Mouse (Mus musculus) stomach, postnatal 0 days (tissue): ENCODE measurements around the gene Lmntd1. TPM values are rescaled to one million over a fixed set of nuclear protein-coding genes. Genes with fewer than 3 reads are reported as not detected.

Experiments
- ATAC-seq: fragments of 200-750 bp; cut with Nextera tagmentation; 2 replicates; pipeline ENCODE4 v1.8.0; 2017; ENCODE audit not compliant: low FRiP score, low TSS enrichment
- DNase-seq: peaks from one replicate; pipeline ENCODE4 v3.0.0-alpha.2; 2016; ENCODE audit warnings: low spot score
- H3K27ac ChIP-seq: fragments of 300-500 bp; sonication (generic); replicated peaks from 2 replicates; pipeline ENCODE4 v1.5.1; 2014; ENCODE audit warnings: mild to moderate bottlenecking, control low read depth
- H3K27me3 ChIP-seq: fragments of 300-500 bp; sonication (generic); 2 replicates; pipeline ENCODE4 v1.6.1; 2014; ENCODE audit warnings: low read length; ENCODE audit not compliant: control insufficient read depth, insufficient read depth
- H3K36me3 ChIP-seq: fragments of 300-500 bp; sonication (generic); 2 replicates; pipeline ENCODE4 v1.6.1; 2014; ENCODE audit warnings: low read length, mixed read lengths; ENCODE audit not compliant: control insufficient read depth, insufficient read depth
- H3K4me1 ChIP-seq: fragments of 300-500 bp; sonication (generic); replicated peaks from 2 replicates; pipeline ENCODE4 v1.6.1; 2014; ENCODE audit warnings: antibody characterized with exemption; ENCODE audit not compliant: control insufficient read depth, insufficient read depth
- H3K4me2 ChIP-seq: fragments of 300-500 bp; sonication (generic); replicated peaks from 2 replicates; pipeline ENCODE4 v1.6.1; 2014; ENCODE audit warnings: low read depth, mild to moderate bottlenecking, control low read depth, moderate library complexity
- H3K4me3 ChIP-seq: fragments of 300-500 bp; sonication (generic); 2 replicates; pipeline ENCODE4 v1.5.1; 2014; ENCODE audit warnings: low read depth, low read length, control low read depth
- H3K9ac ChIP-seq: fragments of 300-500 bp; sonication (generic); 2 replicates; pipeline ENCODE4 v1.6.1; 2014; ENCODE audit warnings: mild to moderate bottlenecking, low read length, control low read depth, mixed read lengths
- H3K9me3 ChIP-seq: fragments of 300-500 bp; sonication (generic); 2 replicates; pipeline ENCODE4 v1.6.1; 2016; ENCODE audit warnings: low read length; ENCODE audit not compliant: control insufficient read depth
- CTCF ChIP-seq: IDR thresholded peaks from 2 replicates; pipeline ENCODE4 v1.5.1; 2016; ENCODE audit warnings: antibody characterized with exemption, low read depth, mild to moderate bottlenecking, moderate library complexity
- EP300 ChIP-seq: optimal IDR thresholded peaks from 2 replicates; pipeline ENCODE3; 2016; ENCODE audit warnings: antibody characterized with exemption
- WGBS: fragments of 180-500 bp; shearing (Covaris S2); extraction: QIAGEN DNeasy Blood & Tissue Kit; methylation state at CpG from one replicate; pipeline ENCODE4 v1.1.7; 2014; 5-methylcytosine and 5-hydroxymethylcytosine counted together
- polyA plus RNA-seq: library from polyadenylated mRNA; unstranded; fragments of >200 nt; fragmentation: Nextera tagmentation; extraction: Ambion mirVana; gene quantifications from 2 replicates; pipeline ENCODE4 v1.2.1, GENCODE M21; 2015

The Lmntd1 gene
- polyA plus RNA-seq, 1 experiment from 2014 or later = 0.16 TPM

DNA sequence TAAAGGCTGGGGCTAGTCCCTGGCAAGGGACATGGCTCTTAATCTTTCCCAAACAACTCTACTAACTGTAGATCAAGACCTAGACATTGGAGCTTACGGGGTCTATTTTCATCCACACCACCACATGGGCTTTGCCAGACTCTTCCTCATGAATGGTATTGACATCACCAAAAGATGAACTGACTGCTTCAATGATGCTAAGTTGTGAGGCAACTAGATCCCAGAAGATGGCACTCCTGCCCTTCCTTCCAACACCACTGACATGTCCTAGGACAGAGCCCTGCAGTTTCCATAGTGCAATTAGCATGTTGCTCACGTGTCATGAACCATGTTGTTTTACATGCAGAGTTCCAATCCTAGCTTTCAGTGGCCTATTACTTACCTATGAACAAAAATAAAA, 217.6 kb downstream of the Lmntd1 start:
- no peaks in the 10 kb centered on the region for H3K36me3 ChIP-seq
- no peak overlapping the region for H3K4me2 ChIP-seq
- DNase-seq (peak; percentile 8), ATAC-seq (no peak)
- no peak overlapping the region for H3K4me3 ChIP-seq
- WGBS = 92% methylated on average over 2 of the region's 2 CpGs
- H3K27ac ChIP-seq = no peak overlapping the region
- no peaks in the 10 kb centered on the region for H3K9me3 ChIP-seq
- no peaks in the 10 kb centered on the region for H3K27me3 ChIP-seq
- H3K9ac ChIP-seq = no peak overlapping the region
- TF ChIP-seq EP300 (no peak), CTCF (peak; percentile 58)
- no peaks in the 10 kb centered on the region for H3K4me1 ChIP-seq

DNA sequence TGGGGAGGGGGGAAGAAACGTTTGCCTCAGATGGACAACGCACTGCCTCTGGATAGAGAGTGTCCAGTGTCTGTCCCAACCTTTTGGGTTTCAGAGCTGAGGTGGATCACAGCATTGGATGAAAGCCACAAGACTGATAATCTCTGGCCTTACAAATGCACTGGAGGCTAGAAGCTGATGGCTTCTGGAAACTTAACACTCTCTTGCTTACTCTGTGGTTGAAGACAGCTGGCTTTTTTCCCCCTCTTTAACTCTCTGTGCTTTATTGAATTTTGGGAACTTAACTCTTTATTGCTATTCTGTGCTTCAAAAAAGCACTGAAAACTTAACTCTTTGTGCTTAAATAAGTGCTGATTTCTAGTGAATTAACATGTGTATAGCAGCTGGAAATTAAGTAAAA, 223.7 kb downstream of the Lmntd1 start:
- DNase-seq (peak; percentile 4), ATAC-seq (no peak)
- Histone ChIP-seq H3K27ac (no peak overlapping the region), H3K9ac (no peak overlapping the region), H3K4me2 (no peak overlapping the region), H3K27me3 (no peaks in the 10 kb centered on the region), H3K4me3 (no peak overlapping the region), H3K36me3 (no peaks in the 10 kb centered on the region), H3K4me1 (no peaks in the 10 kb centered on the region), H3K9me3 (no peaks in the 10 kb centered on the region)
- no peak for TF ChIP-seq EP300
- TF ChIP-seq CTCF = no peak
- 64% methylated on average over 2 of the region's 2 CpGs for WGBS

DNA sequence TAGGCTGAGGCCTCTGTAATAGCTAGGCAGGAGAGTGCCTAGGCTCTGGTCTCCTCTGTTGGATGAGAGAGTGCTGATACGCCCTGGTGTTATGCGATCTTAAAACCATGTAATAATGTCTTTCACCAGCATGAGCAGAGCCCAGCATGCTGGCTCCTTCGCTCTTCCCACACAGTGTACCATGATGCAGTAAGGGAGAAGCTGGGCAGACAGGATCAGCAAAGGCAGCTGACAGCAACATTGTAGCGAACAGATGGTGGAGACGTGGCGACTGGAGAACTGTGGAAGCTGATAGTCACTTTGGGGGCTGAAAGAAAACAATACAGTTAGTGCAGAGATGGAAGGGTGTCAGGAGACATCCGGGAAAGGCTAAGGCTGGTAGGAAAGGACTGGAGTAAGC, 224.2 kb downstream of the Lmntd1 start:
- DNase-seq = peak; percentile 11
- Histone ChIP-seq H3K9ac (no peak overlapping the region), H3K27me3 (no peaks in the 10 kb centered on the region), H3K4me3 (no peak overlapping the region), H3K4me2 (no peak overlapping the region), H3K36me3 (no peaks in the 10 kb centered on the region), H3K27ac (no peak overlapping the region), H3K9me3 (no peaks in the 10 kb centered on the region), H3K4me1 (no peaks in the 10 kb centered on the region)
- WGBS = 71% methylated on average over 7 of the region's 7 CpGs
- ATAC-seq = no peak
- TF ChIP-seq EP300 (no peak), CTCF (no peak)

DNA sequence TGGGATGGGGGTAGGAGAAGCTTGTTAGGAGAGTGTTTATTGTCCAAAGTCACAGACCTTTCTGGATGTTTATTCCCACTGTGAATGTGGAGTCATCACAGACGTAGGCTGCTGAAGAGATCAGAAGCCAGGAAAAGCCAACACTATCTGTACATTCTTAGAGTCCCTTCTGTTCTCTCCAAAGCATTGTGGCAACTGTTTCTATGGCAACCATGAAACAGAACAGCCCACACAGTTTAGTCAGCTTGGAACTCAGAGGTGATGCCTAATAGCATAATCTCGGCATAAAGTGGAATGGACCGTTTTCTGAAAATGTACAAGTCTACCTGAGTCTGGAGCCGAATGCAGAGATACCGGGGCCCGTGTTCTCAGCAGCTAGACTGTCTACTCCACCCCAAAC, 226.7 kb downstream of the Lmntd1 start:
- H3K27ac ChIP-seq = no peak overlapping the region
- no peak overlapping the region for H3K4me2 ChIP-seq
- no peak for TF ChIP-seq EP300
- TF ChIP-seq CTCF = no peak
- H3K27me3 ChIP-seq = no peaks in the 10 kb centered on the region
- ATAC-seq (no peak; the same call in 1 of the 2 replicates), DNase-seq (no peak)
- H3K9ac ChIP-seq = no peak overlapping the region
- 74% methylated on average over 6 of the region's 6 CpGs for WGBS
- no peaks in the 10 kb centered on the region for H3K36me3 ChIP-seq
- H3K4me3 ChIP-seq = no peak overlapping the region
- no peaks in the 10 kb centered on the region for H3K4me1 ChIP-seq
- H3K9me3 ChIP-seq = no peaks in the 10 kb centered on the region

DNA sequence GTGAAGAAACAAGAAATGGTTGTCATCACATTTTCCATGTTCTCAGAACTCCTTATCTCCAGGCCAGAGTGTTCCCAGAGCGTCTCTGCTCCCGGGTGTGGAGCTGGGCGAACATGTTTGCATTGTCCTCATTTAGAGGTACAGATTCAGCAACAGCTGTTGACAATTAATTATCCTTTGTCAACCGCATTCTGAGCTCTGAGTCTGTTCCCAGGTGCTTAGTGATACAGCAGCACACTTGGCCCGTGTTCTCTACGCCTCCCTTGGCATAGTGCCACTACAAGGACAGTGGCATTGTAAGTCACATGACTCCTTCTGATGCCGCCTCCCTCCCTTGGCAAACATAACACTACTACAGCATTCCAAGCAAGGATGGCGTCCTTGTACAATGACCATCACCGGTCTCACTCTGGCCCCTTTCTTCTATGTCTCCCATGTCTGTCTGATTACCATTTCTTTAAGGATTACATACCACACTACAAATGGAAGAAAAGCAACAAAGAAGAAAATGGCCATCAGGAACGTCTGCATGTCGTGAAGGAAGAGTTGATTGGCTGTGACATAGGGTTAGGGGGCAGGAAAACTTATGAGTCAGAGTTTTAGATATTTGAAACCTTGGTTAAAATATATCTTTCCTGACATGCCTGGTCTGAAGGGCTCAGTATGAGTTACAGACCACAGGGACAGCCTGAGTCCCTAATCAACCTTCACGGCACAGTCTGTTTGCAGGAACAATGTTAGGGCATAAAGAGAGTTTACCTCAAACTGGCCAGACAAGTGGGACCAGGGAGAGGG, 231.3 kb downstream of the Lmntd1 start:
- peak; percentile 24 for DNase-seq
- TF ChIP-seq CTCF (no peak), EP300 (no peak)
- Histone ChIP-seq H3K4me3 (no peak overlapping the region), H3K4me1 (no peaks in the 10 kb centered on the region), H3K4me2 (no peak overlapping the region), H3K36me3 (no peaks in the 10 kb centered on the region), H3K9ac (no peak overlapping the region), H3K9me3 (no peaks in the 10 kb centered on the region), H3K27me3 (no peaks in the 10 kb centered on the region), H3K27ac (no peak overlapping the region)
- WGBS = 41% methylated on average over 12 of the region's 12 CpGs
- peak; percentile 42 for ATAC-seq

DNA sequence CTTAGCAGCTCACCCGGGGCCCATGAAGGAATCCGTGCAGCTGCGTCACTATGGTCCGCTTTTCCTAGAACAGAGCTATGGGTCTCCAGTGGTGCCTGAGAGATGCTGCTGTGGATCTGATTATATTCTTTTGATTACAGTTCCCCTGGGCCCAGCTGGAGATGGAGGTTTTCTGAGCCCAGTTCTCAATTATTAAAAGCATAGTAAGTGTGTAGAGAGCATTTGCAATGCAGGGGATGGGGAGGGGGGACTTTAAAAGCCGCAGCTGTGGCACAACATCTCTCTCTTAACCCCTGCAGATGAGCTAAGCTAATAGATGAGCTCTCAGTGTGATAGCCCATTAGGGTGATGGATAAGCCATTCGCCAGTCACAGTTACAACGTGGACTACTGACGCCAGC, 233.2 kb downstream of the Lmntd1 start:
- no peak overlapping the region for H3K4me2 ChIP-seq
- no peaks in the 10 kb centered on the region for H3K4me1 ChIP-seq
- no peak overlapping the region for H3K9ac ChIP-seq
- WGBS = 82% methylated on average over 8 of the region's 8 CpGs
- H3K27ac ChIP-seq = no peak overlapping the region
- no peaks in the 10 kb centered on the region for H3K27me3 ChIP-seq
- no peaks in the 10 kb centered on the region for H3K36me3 ChIP-seq
- no peaks in the 10 kb centered on the region for H3K9me3 ChIP-seq
- ATAC-seq (no peak), DNase-seq (no peak)
- TF ChIP-seq CTCF (no peak), EP300 (no peak)
- H3K4me3 ChIP-seq = no peak overlapping the region
